Mouse (Mus musculus): ENCODE data around the gene Cyb561d2.
A peak's percentile ranks its signal among the peaks of the same experiment; 100 is the strongest.

Gene Cyb561d2

GRCm38 (mm10) chr9:107521711-107522399 lies 20.1 kb downstream of the Cyb561d2 start:
- DNase-seq (ENCODE audit: low read depth, low spot score) = peak; percentile 68

GRCm38 (mm10) chr9:107521190-107521589 lies 20.8 kb downstream of the Cyb561d2 start:
- peak; percentile 90 for DNase-seq (ENCODE audit: low read depth, low spot score)

GRCm38 (mm10) chr9:107520331-107520730 lies 21.7 kb downstream of the Cyb561d2 start:
- no peak for DNase-seq (ENCODE audit: low read depth, low spot score)

GRCm38 (mm10) chr9:107514303-107514955 lies 27.6 kb downstream of the Cyb561d2 start:
- peak; percentile 76 for DNase-seq (ENCODE audit: low read depth, low spot score)

- no peak for DNase-seq (ENCODE audit: low read depth, low spot score)
Measured at GRCm38 (mm10) chr9:107512326-107512725, 29.7 kb downstream of the Cyb561d2 start.

- no peak for DNase-seq (ENCODE audit: low read depth, low spot score)
Measured at GRCm38 (mm10) chr9:107511436-107511835, 30.6 kb downstream of the Cyb561d2 start.

- DNase-seq (ENCODE audit: low read depth, low spot score) = no peak
Measured at GRCm38 (mm10) chr9:107510384-107511100, 31.5 kb downstream of the Cyb561d2 start.

GRCm38 (mm10) chr9:107508266-107508665 lies 33.7 kb downstream of the Cyb561d2 start:
- no peak for DNase-seq (ENCODE audit: low read depth, low spot score)

- no peak for DNase-seq (ENCODE audit: low read depth, low spot score)
Measured at GRCm38 (mm10) chr9:107504662-107505537, 37.1 kb downstream of the Cyb561d2 start.

GRCm38 (mm10) chr9:107502131-107502846 lies 39.7 kb downstream of the Cyb561d2 start:
- DNase-seq (ENCODE audit: low read depth, low spot score) = no peak

GRCm38 (mm10) chr9:107500708-107501286 lies 41.2 kb downstream of the Cyb561d2 start:
- no peak for DNase-seq (ENCODE audit: low read depth, low spot score)

- no peak for DNase-seq (ENCODE audit: low read depth, low spot score)
Measured at GRCm38 (mm10) chr9:107496359-107496758, 45.6 kb downstream of the Cyb561d2 start.

GRCm38 (mm10) chr9:107494238-107494637 lies 47.8 kb downstream of the Cyb561d2 start:
- DNase-seq (ENCODE audit: low read depth, low spot score) = no peak

- no peak for DNase-seq (ENCODE audit: low read depth, low spot score)
Measured at GRCm38 (mm10) chr9:107493511-107493910, 48.5 kb downstream of the Cyb561d2 start.

GRCm38 (mm10) chr9:107490625-107491024 lies 51.4 kb downstream of the Cyb561d2 start:
- DNase-seq (ENCODE audit: low read depth, low spot score) = no peak

GRCm38 (mm10) chr9:107490146-107490545 lies 51.8 kb downstream of the Cyb561d2 start:
- no peak for DNase-seq (ENCODE audit: low read depth, low spot score)

All from R1 (cell line).